ENCODE assay signal across 27 mouse cellular contexts in the genomic region with DNA sequence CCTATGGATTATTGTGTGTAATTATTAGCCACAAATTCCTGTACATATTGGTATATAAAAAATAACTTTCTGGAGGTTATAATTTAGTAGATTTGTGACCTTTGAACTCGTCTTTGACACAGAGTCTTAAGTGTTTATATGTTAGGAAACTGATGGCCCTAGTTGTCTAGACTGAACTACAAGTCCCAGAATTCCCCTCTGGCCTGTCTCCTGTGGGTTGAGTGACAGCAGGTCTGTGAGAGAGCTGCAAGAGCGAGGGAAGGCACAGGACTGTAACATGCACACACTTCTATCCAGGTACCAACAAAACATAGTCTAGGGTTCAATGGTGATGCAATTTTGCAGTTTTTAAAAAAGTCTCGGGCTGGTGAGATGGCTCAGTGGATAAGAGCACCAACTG. TPM values are rescaled to one million over a fixed set of nuclear protein-coding genes. Genes with fewer than 3 reads are reported as not detected.
"Had no signal": no experiment of that assay in that cellular context is flagged by ENCODE, and none has a peak within 500 bp of the region (broad histone marks: within the 10 kb centered on the region; RNA-seq: fewer than 3 reads in every experiment).

No protein-coding gene starts in this region.

- H3K9me3 ChIP-seq: heart, embryonic 15.5 days; intestine, embryonic 15.5 days; limb, embryonic 10.5 days; liver, embryonic 13.5 days had no signal

- H3K9ac ChIP-seq: heart, embryonic 13.5 days; heart, embryonic 15.5 days; hindbrain, embryonic 12.5 days; hindbrain, embryonic 14.5 days; intestine, embryonic 15.5 days; limb, embryonic 12.5 days; liver, embryonic 13.5 days had no signal

- H3K4me1 ChIP-seq: heart, embryonic 13.5 days; heart, embryonic 15.5 days; hindbrain, embryonic 10.5 days; hindbrain, embryonic 12.5 days; intestine, embryonic 15.5 days; limb, embryonic 10.5 days; limb, embryonic 12.5 days; liver, embryonic 13.5 days had no signal

- H3K4me2 ChIP-seq: heart, embryonic 11.5 days; heart, embryonic 13.5 days; heart, embryonic 15.5 days; hindbrain, embryonic 12.5 days; hindbrain, embryonic 14.5 days; intestine, embryonic 15.5 days; limb, embryonic 12.5 days; liver, embryonic 11.5 days; liver, embryonic 13.5 days had no signal

- H3K36me3 ChIP-seq: heart, embryonic 13.5 days; heart, embryonic 15.5 days; hindbrain, embryonic 10.5 days; hindbrain, embryonic 12.5 days; intestine, embryonic 15.5 days; limb, embryonic 10.5 days; limb, embryonic 12.5 days; liver, embryonic 13.5 days had no signal

- H3K27me3 ChIP-seq: heart, embryonic 13.5 days; heart, embryonic 15.5 days; hindbrain, embryonic 12.5 days; intestine, embryonic 15.5 days; limb, embryonic 12.5 days; liver, embryonic 13.5 days had no signal

- H3K27ac ChIP-seq: gastrocnemius, adult 2 months; heart, adult 2 months; heart, embryonic 13.5 days; heart, embryonic 15.5 days; hindbrain, embryonic 10.5 days; hindbrain, embryonic 12.5 days; hindbrain, embryonic 14.5 days; intestine, embryonic 15.5 days; layer of hippocampus, adult 2 months; left cerebral cortex, adult 2 months; limb, embryonic 10.5 days; limb, embryonic 12.5 days; liver, embryonic 13.5 days had no signal

- H3K4me3 ChIP-seq: gastrocnemius, adult 2 months; heart, adult 2 months; heart, embryonic 13.5 days; heart, embryonic 15.5 days; hindbrain, embryonic 10.5 days; hindbrain, embryonic 12.5 days; intestine, embryonic 15.5 days; layer of hippocampus, adult 2 months; left cerebral cortex, adult 2 months; limb, embryonic 10.5 days; limb, embryonic 12.5 days; liver, embryonic 13.5 days had no signal

- ATAC-seq: hindbrain, embryonic 16.5 days; inflammation-experienced regulatory T-cells, adult 6 months; intestine, embryonic 15.5 days; intestine, postnatal 0 days had no signal

- DNase-seq: gastrocnemius, adult 2 months; gastrocnemius, postnatal 10 days; gastrocnemius, postnatal 25 days; heart, adult 2 months; heart, postnatal 4 days; kidney, adult 18-20 months; kidney, adult 8-10 months; kidney, postnatal 10 days; kidney, postnatal 25 days; kidney, postnatal 4 days; liver; liver, embryonic 13.5 days had no signal

RNA-seq across cellular contexts. Expression of gene Dlgap5, which starts 20.7 kb away (rescaled TPM):
- total RNA-seq: gastrocnemius, adult 2 months had no signal
